Mouse (Mus musculus) testis, postnatal 14 days (tissue): Measurements from ENCODE around the gene Gm8159.
"Not testable (repeated sequence)": the region's sequence is repeated elsewhere in the genome, so short reads cannot be mapped to it uniquely, and the experiment has no call there.

Experiments used
- DNase-seq: peaks from one replicate; pipeline ENCODE4 v3.0.0; 2021; ENCODE audit warnings: low spot score

Gene Gm8159

DNA sequence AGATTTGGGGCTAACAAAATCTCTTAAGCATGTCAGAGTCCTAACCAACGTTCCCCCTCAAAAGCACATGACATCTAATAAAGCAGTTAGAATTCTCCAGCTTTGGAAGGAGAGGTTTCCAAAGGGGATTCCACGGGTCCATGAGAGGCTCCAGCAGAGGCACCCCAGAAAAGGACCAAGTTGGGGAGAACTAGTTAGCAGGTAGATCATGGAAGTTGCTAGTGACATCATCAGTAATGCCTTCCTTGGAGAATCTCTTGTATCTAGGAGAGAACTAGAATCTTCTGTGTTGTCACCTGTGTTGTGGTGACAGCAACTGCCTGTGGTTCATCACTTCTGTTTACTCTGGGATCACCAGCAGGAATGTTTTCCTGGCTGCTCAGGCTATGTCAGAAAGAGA lies at the start of gene Gm8159:
TSS of gene Gm8159 (plus strand) at position 301 of the 400 bp plus-strand sequence.
- not testable (repeated sequence) for DNase-seq

DNA sequence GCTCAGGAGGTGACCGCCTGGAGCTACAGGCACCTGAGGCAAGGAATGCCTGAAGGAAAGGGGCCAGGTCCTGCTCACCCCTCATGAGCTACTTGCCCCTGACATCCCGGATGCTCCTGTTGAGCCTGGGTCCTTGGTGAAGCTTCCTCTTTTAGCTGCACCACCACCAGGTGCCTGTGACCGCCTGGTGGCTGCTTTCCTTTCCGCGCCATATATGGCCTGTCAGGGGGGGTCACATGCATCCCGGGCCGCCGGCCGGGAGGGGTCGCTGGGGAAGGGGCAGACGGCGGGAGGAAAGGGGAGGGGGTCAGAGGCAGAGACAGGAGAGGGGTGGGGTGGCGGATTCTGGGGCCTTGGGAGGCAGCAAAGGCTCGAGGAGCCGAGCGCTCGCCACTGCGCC lies 17.2 kb downstream of the Gm8159 start:
- not testable (repeated sequence) for DNase-seq

DNA sequence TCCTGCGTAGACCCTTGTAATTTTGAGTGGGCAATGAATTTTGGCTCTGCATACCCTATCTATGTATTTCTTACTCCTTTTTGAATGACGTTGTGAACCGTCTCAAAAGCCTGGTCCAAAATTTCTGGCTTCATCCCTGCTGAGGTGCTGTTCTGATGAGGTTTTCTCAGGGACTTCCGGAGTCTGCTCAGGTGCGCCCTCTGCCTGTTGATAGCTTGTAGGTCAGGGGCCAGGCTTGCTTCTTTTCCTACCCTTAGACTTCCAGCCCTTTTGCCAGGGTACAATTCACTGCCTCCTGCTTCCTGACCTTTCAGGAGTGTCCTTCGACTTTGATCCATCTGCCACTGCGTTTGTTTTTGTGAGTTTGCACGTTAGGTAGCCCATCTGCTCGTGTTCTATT lies 18.2 kb downstream of the Gm8159 start:
- peak; percentile 3 for DNase-seq

DNA sequence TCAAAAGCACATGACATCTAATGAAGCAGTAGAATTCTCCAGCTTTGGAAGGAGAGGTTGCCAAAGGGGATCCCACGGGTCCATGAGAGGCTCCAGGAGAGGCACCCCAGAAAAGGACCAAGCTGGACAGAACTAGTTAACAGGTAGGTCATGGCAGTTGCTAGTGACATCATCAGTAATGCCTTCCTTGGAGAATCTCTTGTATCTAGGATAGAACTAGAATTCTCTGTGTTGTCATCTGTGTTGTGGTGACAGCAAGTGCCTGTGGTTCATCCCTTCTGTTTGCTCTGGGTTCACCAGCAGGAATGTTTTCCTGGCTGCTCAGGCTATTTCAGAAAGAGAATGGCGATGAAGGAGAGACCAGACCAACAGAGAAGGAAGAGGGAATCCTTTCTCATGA lies 31.7 kb downstream of the Gm8159 start, which contains the start of gene Gm3239:
TSS of gene Gm3239 (plus strand) at position 301 of the 400 bp plus-strand sequence.
- not testable (repeated sequence) for DNase-seq
